Mouse (Mus musculus): ENCODE results near the gene Aip. TPM values are rescaled to one million over a fixed set of nuclear protein-coding genes. Genes with fewer than 3 reads are reported as not detected.

The Aip gene
- polyA plus RNA-seq, 1 experiment from 2014 or later: 86.9 TPM

DNA sequence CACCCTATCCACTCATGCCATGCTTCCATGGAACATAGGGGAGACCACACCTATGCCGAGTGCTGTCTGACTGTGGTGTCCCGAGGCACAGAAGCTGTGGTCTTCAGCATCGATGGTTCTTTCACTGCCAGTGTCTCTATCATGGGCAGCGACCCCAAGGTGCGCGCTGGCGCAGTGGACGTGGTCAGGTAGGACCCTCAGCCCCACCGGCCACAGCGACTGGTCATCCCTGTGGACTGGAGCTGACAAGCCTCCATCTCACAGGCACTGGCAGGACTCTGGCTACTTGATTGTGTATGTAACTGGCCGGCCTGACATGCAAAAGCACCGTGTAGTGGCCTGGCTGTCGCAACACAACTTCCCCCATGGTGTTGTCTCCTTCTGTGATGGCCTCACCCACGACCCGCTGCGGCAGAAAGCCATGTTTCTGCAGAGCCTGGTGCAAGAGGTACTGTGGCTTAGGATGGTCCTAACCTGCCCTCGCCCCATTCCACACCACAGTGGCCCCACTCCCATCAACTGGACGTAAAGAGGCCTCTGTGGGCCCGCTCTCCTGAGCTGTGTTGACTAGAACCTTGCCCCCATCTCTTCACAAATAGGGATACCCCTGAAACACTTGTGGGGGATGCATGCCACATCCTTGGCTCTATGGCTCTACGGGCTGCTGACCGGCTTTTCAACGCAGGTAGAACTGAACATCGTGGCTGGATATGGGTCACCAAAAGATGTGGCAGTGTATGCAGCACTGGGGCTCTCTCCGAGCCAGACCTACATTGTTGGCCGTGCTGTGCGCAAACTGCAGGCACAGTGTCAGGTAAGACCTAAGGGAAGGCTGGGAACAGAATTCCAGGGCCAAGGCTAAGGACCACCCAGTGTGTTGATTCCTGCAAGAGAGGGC is 13.3 kb downstream of the Aip start:
- Histone ChIP-seq H3K27me3 (ENCODE audit: control insufficient read depth, insufficient read depth, low read length) (no peaks in the 10 kb centered on the region), H3K4me3 (replicated peaks; ENCODE audit: low read length) (no peak overlapping the region), H3K4me2 (ENCODE audit: low read depth, low read length) (no peak overlapping the region), H3K4me1 (ENCODE audit: control insufficient read depth, insufficient read depth, low read length) (no peaks in the 10 kb centered on the region; the same call in 1 of the 2 replicates), H3K36me3 (ENCODE audit: control insufficient read depth, insufficient read depth, low read length) (peaks cover 11% of the 10 kb centered on the region), H3K9me3 (replicated peaks; ENCODE audit: control insufficient read depth, low read length) (no peaks in the 10 kb centered on the region), H3K27ac (ENCODE audit: low read length) (no peak overlapping the region), H3K9ac (ENCODE audit: low read length) (no peak overlapping the region)
- ATAC-seq (ENCODE audit: insufficient read depth, low FRiP score): no peak
- WGBS: 89% methylated on average over 26 of the region's 26 CpGs

DNA sequence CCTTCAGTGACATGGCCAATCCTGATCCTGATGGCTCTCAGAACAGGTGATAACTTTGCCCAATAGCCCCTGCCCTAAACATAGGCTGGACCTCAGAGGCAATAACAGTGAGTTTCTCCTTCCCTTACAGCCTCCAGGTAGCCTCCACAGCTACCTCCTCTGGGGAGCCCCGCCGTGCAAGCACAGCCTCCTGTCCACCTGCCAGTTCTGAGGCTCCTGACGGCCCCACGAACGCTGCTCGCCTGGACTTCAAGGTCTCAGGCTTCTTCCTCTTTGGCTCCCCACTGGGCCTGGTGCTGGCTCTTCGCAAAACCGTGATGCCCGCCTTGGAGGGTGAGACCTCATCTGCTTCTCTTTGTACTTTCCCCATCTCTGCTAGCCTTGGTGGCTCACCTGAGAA is 17.1 kb downstream of the Aip start:
- Histone ChIP-seq H3K27ac (ENCODE audit: low read length) (no peak overlapping the region), H3K36me3 (ENCODE audit: control insufficient read depth, insufficient read depth, low read length) (no peaks in the 10 kb centered on the region), H3K4me1 (ENCODE audit: control insufficient read depth, insufficient read depth, low read length) (no peaks in the 10 kb centered on the region; the same call in 1 of the 2 replicates), H3K4me3 (replicated peaks; ENCODE audit: low read length) (no peak overlapping the region), H3K27me3 (ENCODE audit: control insufficient read depth, insufficient read depth, low read length) (no peaks in the 10 kb centered on the region), H3K9me3 (replicated peaks; ENCODE audit: control insufficient read depth, low read length) (no peaks in the 10 kb centered on the region), H3K9ac (ENCODE audit: low read length) (no peak overlapping the region), H3K4me2 (ENCODE audit: low read depth, low read length) (no peak overlapping the region)
- 84% methylated on average over 9 of the region's 9 CpGs for WGBS
- ATAC-seq (ENCODE audit: insufficient read depth, low FRiP score): no peak

DNA sequence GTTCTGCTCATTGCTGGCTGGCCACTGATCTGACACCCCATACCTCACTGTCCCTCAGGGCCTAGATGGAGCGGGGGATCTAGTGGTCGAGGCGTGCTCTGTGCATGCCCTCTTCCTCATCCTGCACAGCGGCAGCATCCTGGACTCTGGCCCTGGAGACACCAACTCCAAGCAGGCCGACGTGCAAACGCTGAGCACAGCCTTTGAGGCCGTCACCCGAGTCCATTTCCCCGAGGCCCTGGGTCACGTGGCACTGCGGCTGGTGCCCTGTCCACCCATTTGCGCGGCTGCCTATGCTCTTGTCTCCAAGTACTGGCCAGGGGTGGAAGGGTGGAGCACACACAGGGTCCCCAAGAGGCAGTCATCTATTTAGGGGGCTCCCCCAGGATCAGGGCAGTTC is 19.0 kb downstream of the Aip start:
- Histone ChIP-seq H3K9me3 (replicated peaks; ENCODE audit: control insufficient read depth, low read length) (no peaks in the 10 kb centered on the region), H3K36me3 (ENCODE audit: control insufficient read depth, insufficient read depth, low read length) (no peaks in the 10 kb centered on the region), H3K4me2 (ENCODE audit: low read depth, low read length) (no peak overlapping the region), H3K9ac (ENCODE audit: low read length) (no peak overlapping the region), H3K4me3 (replicated peaks; ENCODE audit: low read length) (no peak overlapping the region), H3K27me3 (ENCODE audit: control insufficient read depth, insufficient read depth, low read length) (no peaks in the 10 kb centered on the region), H3K4me1 (ENCODE audit: control insufficient read depth, insufficient read depth, low read length) (no peaks in the 10 kb centered on the region), H3K27ac (ENCODE audit: low read length) (no peak overlapping the region)
- WGBS: 90% methylated on average over 14 of the region's 14 CpGs
- ATAC-seq (ENCODE audit: insufficient read depth, low FRiP score): no peak

DNA sequence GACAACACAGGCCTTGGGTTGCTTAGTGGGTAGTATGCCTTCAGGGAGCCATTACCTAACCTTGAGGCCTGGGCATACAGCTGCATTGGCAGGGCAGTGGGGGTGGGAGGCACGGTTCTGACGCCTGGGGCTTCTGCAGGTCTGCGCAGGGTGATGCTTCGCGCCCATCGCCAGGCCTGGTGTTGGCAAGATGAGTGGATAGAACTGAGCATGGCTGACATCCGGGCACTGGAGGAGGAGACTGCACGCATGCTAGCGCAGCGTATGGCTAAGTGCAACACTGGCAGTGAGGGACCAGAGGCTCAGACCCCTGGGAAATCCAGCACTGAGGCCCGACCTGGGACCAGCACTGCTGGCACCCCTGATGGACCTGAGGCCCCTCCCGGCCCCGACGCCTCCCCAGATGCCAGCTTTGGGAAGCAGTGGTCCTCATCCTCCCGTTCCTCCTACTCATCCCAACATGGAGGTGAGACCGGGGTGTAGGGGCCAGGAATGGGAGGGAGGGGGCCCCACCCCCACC is 20.9 kb downstream of the Aip start:
- no peak for ATAC-seq (ENCODE audit: insufficient read depth, low FRiP score)
- Histone ChIP-seq H3K9ac (ENCODE audit: low read length) (no peak overlapping the region), H3K27me3 (ENCODE audit: control insufficient read depth, insufficient read depth, low read length) (0 out of 2 replicates have a peak, but pooled peaks cover 4% of the 10 kb centered on the region), H3K4me3 (replicated peaks; ENCODE audit: low read length) (no peak overlapping the region), H3K4me1 (ENCODE audit: control insufficient read depth, insufficient read depth, low read length) (peaks cover 14% of the 10 kb centered on the region), H3K27ac (ENCODE audit: low read length) (no peak overlapping the region), H3K4me2 (ENCODE audit: low read depth, low read length) (no peak overlapping the region), H3K36me3 (ENCODE audit: control insufficient read depth, insufficient read depth, low read length) (no peaks in the 10 kb centered on the region), H3K9me3 (replicated peaks; ENCODE audit: control insufficient read depth, low read length) (no peaks in the 10 kb centered on the region)
- WGBS: 89% methylated on average over 16 of the region's 16 CpGs

DNA sequence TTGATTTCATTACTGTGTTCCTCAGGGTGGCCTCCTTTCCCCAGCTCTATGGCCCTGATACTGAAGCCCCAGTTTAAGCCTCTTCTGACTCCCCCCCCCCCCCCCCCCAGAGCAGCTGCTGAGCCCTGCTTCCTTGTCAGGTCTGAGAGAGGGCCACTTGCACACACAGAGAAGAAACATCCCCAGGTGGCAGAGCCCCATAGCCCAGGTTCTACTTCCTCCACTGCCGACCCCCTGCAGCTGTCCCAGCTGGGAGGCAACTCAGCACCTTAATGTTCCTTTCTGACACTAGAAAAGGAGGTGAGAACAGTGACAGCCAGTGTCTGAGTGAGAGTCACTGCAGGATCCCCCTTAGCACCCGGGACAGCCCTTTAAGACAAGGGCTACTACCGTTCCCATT is 21.9 kb downstream of the Aip start:
- Histone ChIP-seq H3K9ac (ENCODE audit: low read length) (no peak overlapping the region), H3K4me2 (ENCODE audit: low read depth, low read length) (no peak overlapping the region), H3K36me3 (ENCODE audit: control insufficient read depth, insufficient read depth, low read length) (no peaks in the 10 kb centered on the region), H3K4me1 (ENCODE audit: control insufficient read depth, insufficient read depth, low read length) (peaks cover 23% of the 10 kb centered on the region), H3K4me3 (replicated peaks; ENCODE audit: low read length) (no peak overlapping the region), H3K9me3 (replicated peaks; ENCODE audit: control insufficient read depth, low read length) (no peaks in the 10 kb centered on the region), H3K27me3 (ENCODE audit: control insufficient read depth, insufficient read depth, low read length) (0 out of 2 replicates have a peak, but pooled peaks cover 4% of the 10 kb centered on the region), H3K27ac (ENCODE audit: low read length) (no peak overlapping the region)
- 61% methylated on average over 3 of the region's 3 CpGs for WGBS
- ATAC-seq (ENCODE audit: insufficient read depth, low FRiP score): no peak

DNA sequence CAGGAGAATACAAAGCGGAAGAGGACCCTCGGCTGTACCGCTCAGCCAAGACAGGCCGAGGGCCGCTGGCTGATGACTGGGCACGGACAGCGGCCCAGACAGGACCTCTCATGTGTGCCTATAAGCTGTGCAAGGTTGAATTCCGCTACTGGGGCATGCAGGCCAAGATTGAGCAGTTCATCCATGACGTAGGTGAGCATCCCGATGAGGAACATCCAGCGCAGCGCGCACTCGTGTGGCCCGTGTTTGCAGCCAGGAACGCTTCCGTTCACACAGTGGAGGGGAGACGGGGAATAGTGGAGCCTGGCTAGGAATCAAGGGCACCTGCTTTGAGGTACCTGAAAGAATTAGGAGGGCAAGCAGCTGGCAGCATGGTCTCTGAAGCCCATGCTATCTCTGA is 22.4 kb downstream of the Aip start:
- Histone ChIP-seq H3K27me3 (ENCODE audit: control insufficient read depth, insufficient read depth, low read length) (0 out of 2 replicates have a peak, but pooled peaks cover 4% of the 10 kb centered on the region), H3K27ac (ENCODE audit: low read length) (no peak overlapping the region), H3K4me1 (ENCODE audit: control insufficient read depth, insufficient read depth, low read length) (peaks cover 28% of the 10 kb centered on the region), H3K9me3 (replicated peaks; ENCODE audit: control insufficient read depth, low read length) (no peaks in the 10 kb centered on the region), H3K36me3 (ENCODE audit: control insufficient read depth, insufficient read depth, low read length) (no peaks in the 10 kb centered on the region), H3K9ac (ENCODE audit: low read length) (no peak overlapping the region), H3K4me2 (ENCODE audit: low read depth, low read length) (no peak overlapping the region), H3K4me3 (replicated peaks; ENCODE audit: low read length) (no peak overlapping the region)
- no peak for ATAC-seq (ENCODE audit: insufficient read depth, low FRiP score)
- 94% methylated on average over 18 of the region's 18 CpGs for whole genome bisulfite sequencing

DNA sequence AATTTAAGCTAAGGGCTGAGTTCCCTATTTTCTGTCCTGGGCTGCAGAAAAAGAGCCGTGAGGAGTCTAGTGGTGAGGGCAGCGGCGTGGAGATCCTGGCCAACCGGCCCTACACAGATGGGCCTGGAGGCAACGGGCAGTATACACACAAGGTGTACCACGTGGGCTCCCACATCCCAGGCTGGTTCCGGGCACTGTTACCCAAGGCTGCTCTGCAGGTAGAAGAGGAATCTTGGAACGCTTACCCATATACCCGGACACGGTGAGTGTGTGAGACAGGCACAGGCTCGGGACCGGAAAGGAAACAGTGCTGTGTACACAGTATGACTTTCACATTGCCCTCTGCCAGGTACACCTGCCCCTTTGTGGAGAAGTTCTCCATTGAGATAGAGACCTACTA is 23.0 kb downstream of the Aip start:
- H3K27ac ChIP-seq (ENCODE audit: low read length): no peak overlapping the region
- H3K9ac ChIP-seq (ENCODE audit: low read length): no peak overlapping the region
- 91% methylated on average over 12 of the region's 12 CpGs for WGBS
- H3K4me1 ChIP-seq (ENCODE audit: control insufficient read depth, insufficient read depth, low read length): peaks cover 33% of the 10 kb centered on the region
- no peaks in the 10 kb centered on the region for H3K36me3 ChIP-seq (ENCODE audit: control insufficient read depth, insufficient read depth, low read length)
- H3K4me2 ChIP-seq (ENCODE audit: low read depth, low read length): no peak overlapping the region
- H3K27me3 ChIP-seq (ENCODE audit: control insufficient read depth, insufficient read depth, low read length): 0 out of 2 replicates have a peak, but pooled peaks cover 4% of the 10 kb centered on the region
- H3K9me3 ChIP-seq (replicated peaks; ENCODE audit: control insufficient read depth, low read length): no peaks in the 10 kb centered on the region
- no peak overlapping the region for H3K4me3 ChIP-seq (replicated peaks; ENCODE audit: low read length)
- ATAC-seq (ENCODE audit: insufficient read depth, low FRiP score): no peak

DNA sequence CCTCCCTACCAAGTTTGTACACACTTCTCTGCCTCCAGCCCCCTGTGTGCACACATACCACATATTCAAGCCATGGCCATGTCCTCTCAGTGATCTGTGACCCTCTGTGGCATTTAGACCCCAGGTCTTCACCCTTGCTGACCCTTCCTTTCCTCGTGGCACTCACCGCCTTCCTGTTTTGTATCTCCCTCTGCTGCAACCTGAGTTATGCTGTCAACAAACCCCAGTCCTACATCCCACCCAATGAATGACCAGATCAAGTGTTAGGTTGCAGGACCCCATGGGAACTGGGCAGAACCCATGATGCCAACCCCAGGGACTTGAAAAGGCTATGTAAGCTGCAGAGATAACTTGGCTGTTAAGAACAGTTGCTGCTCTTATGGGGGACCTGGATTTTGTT is 23.6 kb downstream of the Aip start:
- no peaks in the 10 kb centered on the region for H3K36me3 ChIP-seq (ENCODE audit: control insufficient read depth, insufficient read depth, low read length)
- no peaks in the 10 kb centered on the region for H3K9me3 ChIP-seq (replicated peaks; ENCODE audit: control insufficient read depth, low read length)
- peaks cover 36% of the 10 kb centered on the region for H3K4me1 ChIP-seq (ENCODE audit: control insufficient read depth, insufficient read depth, low read length)
- WGBS: 88% methylated on average over 2 of the region's 2 CpGs
- H3K4me3 ChIP-seq (replicated peaks; ENCODE audit: low read length): no peak overlapping the region
- H3K27me3 ChIP-seq (ENCODE audit: control insufficient read depth, insufficient read depth, low read length): 0 out of 2 replicates have a peak, but pooled peaks cover 4% of the 10 kb centered on the region
- H3K9ac ChIP-seq (ENCODE audit: low read length): no peak overlapping the region
- H3K27ac ChIP-seq (ENCODE audit: low read length): no peak overlapping the region
- no peak for ATAC-seq (ENCODE audit: insufficient read depth, low FRiP score)
- no peak overlapping the region for H3K4me2 ChIP-seq (ENCODE audit: low read depth, low read length)

DNA sequence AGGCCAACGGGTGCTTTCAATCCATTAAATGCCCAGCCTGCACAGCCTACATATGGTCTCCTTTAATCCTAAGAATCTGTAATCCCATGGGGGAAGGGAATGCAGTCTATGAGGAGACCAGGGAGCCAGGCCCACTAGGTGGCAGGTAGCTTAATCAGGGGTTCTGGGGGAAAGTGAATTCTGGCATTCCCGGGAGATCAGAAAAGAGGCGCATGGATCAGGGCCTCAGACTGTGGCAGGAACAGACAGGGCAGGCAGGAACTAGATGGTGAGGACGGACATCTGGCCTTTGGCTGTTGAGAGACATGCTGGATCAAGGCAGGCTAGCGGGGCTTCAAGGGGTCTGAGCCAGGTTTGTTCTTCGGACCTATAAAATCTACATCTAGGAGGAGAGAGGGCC is 24.2 kb downstream of the Aip start:
- peaks cover 38% of the 10 kb centered on the region for H3K4me1 ChIP-seq (ENCODE audit: control insufficient read depth, insufficient read depth, low read length)
- no peaks in the 10 kb centered on the region for H3K36me3 ChIP-seq (ENCODE audit: control insufficient read depth, insufficient read depth, low read length)
- no peaks in the 10 kb centered on the region for H3K9me3 ChIP-seq (replicated peaks; ENCODE audit: control insufficient read depth, low read length)
- WGBS: 83% methylated on average over 6 of the region's 6 CpGs
- H3K9ac ChIP-seq (ENCODE audit: low read length): no peak overlapping the region
- H3K27ac ChIP-seq (ENCODE audit: low read length): no peak overlapping the region
- H3K27me3 ChIP-seq (ENCODE audit: control insufficient read depth, insufficient read depth, low read length): 0 out of 2 replicates have a peak, but pooled peaks cover 4% of the 10 kb centered on the region
- H3K4me3 ChIP-seq (replicated peaks; ENCODE audit: low read length): no peak overlapping the region
- ATAC-seq (ENCODE audit: insufficient read depth, low FRiP score): no peak
- H3K4me2 ChIP-seq (ENCODE audit: low read depth, low read length): peak overlapping the region; percentile 86; the same call in 1 of the 2 replicates

All from stomach, embryonic 16.5 days (tissue).